Mouse (Mus musculus) thymus, adult 2 months (tissue): ENCODE measurements at regions not wholly inside any gene's neighbourhood (a gene's known extent, or its start where the extent isn't known, plus 50 kb on each side); places are given as distances from the start of the nearest gene placed in this dataset.

Experiments used
- DNase-seq: peaks from one replicate; pipeline ENCODE4 v3.0.0; 2021
- H3K27ac ChIP-seq: fragments of 200-500 bp; 2 replicates; pipeline ENCODE4 v1.5.1; 2012; ENCODE audit warnings: low read length, control low read depth; ENCODE audit not compliant: control insufficient read depth, insufficient read depth
- H3K27me3 ChIP-seq: fragments of 200-500 bp; 2 replicates; pipeline ENCODE4 v1.6.1; 2012; ENCODE audit warnings: mild to moderate bottlenecking, low read length, moderate library complexity, mixed read lengths; ENCODE audit not compliant: control insufficient read depth, insufficient read depth
- H3K36me3 ChIP-seq: fragments of 200-500 bp; 2 replicates; pipeline ENCODE4 v1.6.1; 2012; ENCODE audit warnings: mild to moderate bottlenecking, low read length, moderate library complexity; ENCODE audit not compliant: control insufficient read depth, insufficient read depth
- H3K4me1 ChIP-seq: fragments of 200-500 bp; replicated peaks from 2 replicates; pipeline ENCODE4 v1.6.1; 2012; ENCODE audit warnings: low read length; ENCODE audit not compliant: control insufficient read depth, insufficient read depth
- H3K4me3 ChIP-seq: fragments of 200-500 bp; 2 replicates; pipeline ENCODE4 v1.5.1; 2012; ENCODE audit warnings: mild to moderate bottlenecking, low read length, control low read depth, moderate library complexity; ENCODE audit not compliant: control insufficient read depth, insufficient read depth
- CTCF ChIP-seq: fragments of 200-500 bp; IDR thresholded peaks from 2 replicates; pipeline ENCODE4 v1.5.1; 2012; ENCODE audit warnings: mild to moderate bottlenecking, control low read depth, low read length, moderate library complexity, borderline replicate concordance; ENCODE audit not compliant: control insufficient read depth, poor library complexity, insufficient read depth; ENCODE audit errors: extremely low read depth
- POLR2A ChIP-seq: fragments of 200-500 bp; IDR thresholded peaks from 2 replicates; pipeline ENCODE4 v1.6.1; 2012; ENCODE audit warnings: mild to moderate bottlenecking, low read length, control low read depth, moderate library complexity; ENCODE audit not compliant: control insufficient read depth, poor library complexity, insufficient read depth; ENCODE audit errors: extremely low read depth
- WGBS: fragments of 180-500 bp; shearing (Covaris S2); methylation state at CpG from one replicate; pipeline ENCODE4 v1.1.7; 2018; 5-methylcytosine and 5-hydroxymethylcytosine counted together

GRCm38 (mm10) chr15:87952531-87952930 lies 408.4 kb downstream of the Fam19a5 start:
- Histone ChIP-seq H3K4me3 (no peak overlapping the region), H3K36me3 (no peaks in the 10 kb centered on the region), H3K27me3 (no peaks in the 10 kb centered on the region), H3K27ac (no peak overlapping the region), H3K4me1 (no peaks in the 10 kb centered on the region)
- WGBS: 73% methylated on average over 3 of the region's 3 CpGs
- TF ChIP-seq CTCF (no peak), POLR2A (no peak)
- DNase-seq: no peak

DNA sequence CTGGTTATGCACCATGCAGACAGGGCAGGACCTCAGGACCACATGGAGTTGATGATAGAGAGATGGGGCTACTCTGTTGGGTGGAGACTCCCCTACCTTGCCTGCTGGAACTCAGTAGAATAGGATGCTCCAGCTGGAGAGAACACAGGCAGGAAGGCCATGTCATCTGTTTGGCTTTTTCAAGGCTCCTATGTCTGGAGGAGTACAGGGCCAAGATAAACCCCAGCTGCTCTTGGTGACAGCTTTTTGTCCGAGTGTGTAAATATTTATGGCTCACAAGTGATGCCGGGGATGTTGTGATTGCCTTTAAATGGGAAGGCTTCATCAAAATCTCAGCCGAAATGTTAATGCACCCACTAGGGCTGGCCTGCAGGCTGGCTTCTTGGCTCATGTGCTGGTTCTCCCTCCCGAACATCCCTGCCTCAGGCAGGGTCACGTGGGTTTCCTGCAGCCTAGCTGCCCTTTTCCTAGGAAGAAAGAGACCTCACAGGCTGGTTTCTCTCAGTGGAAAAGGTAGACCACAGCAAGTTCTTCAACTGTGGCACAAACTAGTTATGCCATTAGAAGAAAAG lies 411.7 kb downstream of the Fam19a5 start:
- Histone ChIP-seq H3K36me3 (no peaks in the 10 kb centered on the region), H3K4me3 (no peak overlapping the region), H3K27ac (no peak overlapping the region), H3K4me1 (no peaks in the 10 kb centered on the region), H3K27me3 (no peaks in the 10 kb centered on the region)
- no peak for DNase-seq
- no peak for TF ChIP-seq CTCF
- TF ChIP-seq POLR2A: no peak
- WGBS: 78% methylated on average over 5 of the region's 5 CpGs

DNA sequence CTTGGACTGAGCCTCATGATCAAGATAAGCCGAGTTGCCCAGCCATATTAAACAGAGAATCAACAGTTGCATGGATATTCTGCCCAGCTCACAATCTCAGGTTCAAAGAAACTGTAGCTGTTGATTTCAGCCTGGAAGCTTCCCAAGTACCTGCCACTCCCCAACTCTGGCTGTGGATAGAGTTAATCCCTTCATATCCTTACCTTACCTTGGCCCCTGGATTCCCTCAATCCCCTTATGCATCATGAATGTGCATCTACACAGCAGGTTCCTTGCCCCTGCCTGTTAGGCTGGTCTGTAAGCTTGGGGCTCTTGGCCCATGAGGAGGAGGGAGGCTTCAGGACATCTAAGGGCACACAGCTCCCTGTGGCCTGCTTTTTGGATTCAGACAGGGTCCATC lies 414.8 kb downstream of the Fam19a5 start:
- DNase-seq: no peak
- 43% methylated on average over 1 of the region's 1 CpGs for WGBS

GRCm38 (mm10) chr15:87972641-87973040 lies 428.5 kb downstream of the Fam19a5 start:
- Histone ChIP-seq H3K4me1 (no peaks in the 10 kb centered on the region), H3K36me3 (no peaks in the 10 kb centered on the region), H3K27me3 (no peaks in the 10 kb centered on the region), H3K27ac (no peak overlapping the region), H3K4me3 (no peak overlapping the region)
- no peak for TF ChIP-seq POLR2A
- 85% methylated on average over 6 of the region's 6 CpGs for WGBS
- no peak for DNase-seq

More for the DNA sequence above, 414.8 kb downstream of the Fam19a5 start:
- Histone ChIP-seq H3K36me3 (no peaks in the 10 kb centered on the region), H3K27me3 (no peaks in the 10 kb centered on the region), H3K4me3 (no peak overlapping the region), H3K27ac (no peak overlapping the region), H3K4me1 (no peaks in the 10 kb centered on the region)
- no peak for TF ChIP-seq POLR2A
- no peak for TF ChIP-seq CTCF

- no peak for DNase-seq
- Histone ChIP-seq H3K27ac (no peak overlapping the region), H3K4me3 (no peak overlapping the region), H3K4me1 (no peaks in the 10 kb centered on the region), H3K27me3 (no peaks in the 10 kb centered on the region), H3K36me3 (no peaks in the 10 kb centered on the region)
- TF ChIP-seq POLR2A (no peak), CTCF (no peak)
- 54% methylated on average over 5 of the region's 5 CpGs for WGBS
Observed at GRCm38 (mm10) chr15:87987322-87987985, 443.4 kb downstream of the Fam19a5 start.

DNA sequence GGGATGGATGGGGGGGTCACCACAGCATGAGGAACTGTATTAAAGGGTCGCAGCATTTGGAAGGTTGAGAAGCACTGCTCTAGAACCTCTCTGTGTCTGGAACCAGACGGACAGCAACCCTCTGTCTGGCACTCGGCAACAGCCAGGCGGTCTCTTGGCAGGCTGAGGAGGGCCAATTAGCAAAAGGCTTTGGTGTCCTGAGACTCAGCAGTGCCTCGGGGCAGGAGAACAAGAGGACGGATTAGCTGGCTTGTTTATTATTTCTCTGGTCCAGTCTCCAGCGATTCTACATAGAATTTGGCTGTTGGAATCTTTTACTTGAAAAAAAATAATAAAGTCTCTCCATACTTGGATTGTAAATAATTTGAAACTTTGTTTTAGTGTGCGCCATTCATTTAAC lies 450.4 kb downstream of the Fam19a5 start:
- TF ChIP-seq POLR2A (no peak), CTCF (no peak)
- Histone ChIP-seq H3K36me3 (no peaks in the 10 kb centered on the region), H3K27me3 (no peaks in the 10 kb centered on the region), H3K4me1 (no peaks in the 10 kb centered on the region), H3K27ac (no peak overlapping the region), H3K4me3 (no peak overlapping the region)
- no peak for DNase-seq
- 90% methylated on average over 8 of the region's 8 CpGs for WGBS

GRCm38 (mm10) chr15:88017076-88017475 lies 473.0 kb downstream of the Fam19a5 start:
- Histone ChIP-seq H3K4me1 (no peaks in the 10 kb centered on the region), H3K36me3 (no peaks in the 10 kb centered on the region), H3K27ac (no peak overlapping the region), H3K4me3 (no peak overlapping the region), H3K27me3 (no peaks in the 10 kb centered on the region)
- TF ChIP-seq CTCF (no peak), POLR2A (no peak)
- DNase-seq: no peak
- 90% methylated on average over 5 of the region's 5 CpGs for WGBS
